Mouse (Mus musculus) liver, postnatal 0 days (tissue): Measurements from ENCODE around the gene Jmjd8. TPM values are rescaled to one million over a fixed set of nuclear protein-coding genes. Genes with fewer than 3 reads are reported as not detected.
A peak's percentile ranks its signal among the peaks of the same experiment; 100 is the strongest.

ENCODE experiments used
- ATAC-seq: fragments of 200-750 bp; cut with Nextera tagmentation; 2 replicates; pipeline ENCODE4 v1.8.0; 2017; ENCODE audit warnings: mild to moderate bottlenecking, moderate library complexity
- DNase-seq: peaks from one replicate; pipeline ENCODE4 v3.0.0-alpha.2; 2016
- H3K27ac ChIP-seq: fragments of 300-500 bp; sonication (generic); 2 replicates; pipeline ENCODE4 v1.5.1; 2014; ENCODE audit warnings: antibody characterized with exemption, moderate library complexity, mild to moderate bottlenecking, low read depth
- H3K27me3 ChIP-seq: fragments of 300-500 bp; sonication (generic); 2 replicates; pipeline ENCODE4 v1.6.1; 2014; ENCODE audit warnings: low read length, control low read depth, mixed read lengths; ENCODE audit not compliant: insufficient read depth
- H3K36me3 ChIP-seq: fragments of 300-500 bp; sonication (generic); replicated peaks from 2 replicates; pipeline ENCODE4 v1.6.1; 2014; ENCODE audit warnings: mild to moderate bottlenecking, control low read depth, low read length, moderate library complexity, mixed read lengths; ENCODE audit not compliant: insufficient read depth
- H3K4me1 ChIP-seq: fragments of 300-500 bp; sonication (generic); 2 replicates; pipeline ENCODE4 v1.6.1; 2014; ENCODE audit warnings: antibody characterized with exemption, mild to moderate bottlenecking, control low read depth; ENCODE audit not compliant: insufficient read depth
- H3K4me2 ChIP-seq: fragments of 300-500 bp; sonication (generic); 2 replicates; pipeline ENCODE4 v1.6.1; 2014; ENCODE audit warnings: low read depth, mild to moderate bottlenecking, low read length, moderate library complexity, mixed read lengths
- H3K4me3 ChIP-seq: fragments of 300-500 bp; sonication (generic); 2 replicates; pipeline ENCODE4 v1.5.1; 2014; ENCODE audit warnings: low read depth, low read length
- H3K9ac ChIP-seq: fragments of 300-500 bp; sonication (generic); replicated peaks from 2 replicates; pipeline ENCODE4 v1.6.1; 2014; ENCODE audit warnings: mild to moderate bottlenecking, moderate library complexity
- H3K9me3 ChIP-seq: fragments of 300-500 bp; sonication (generic); 2 replicates; pipeline ENCODE4 v1.6.1; 2016; ENCODE audit warnings: mild to moderate bottlenecking, control low read depth, low read length, mixed read lengths
- CTCF ChIP-seq: sonication (generic); IDR thresholded peaks from 2 replicates; pipeline ENCODE4 v1.5.1; 2016; ENCODE audit warnings: antibody characterized with exemption, low read depth
- EP300 ChIP-seq: IDR thresholded peaks from 2 replicates; pipeline ENCODE4 v1.6.1; 2016; ENCODE audit warnings: antibody characterized with exemption, low read depth, mild to moderate bottlenecking
- WGBS: fragments of 180-500 bp; shearing (Covaris S2); extraction: QIAGEN DNeasy Blood & Tissue Kit; methylation state at CpG from one replicate; pipeline ENCODE4 v1.1.7; 2014; ENCODE audit not compliant: insufficient replicate concordance; 5-methylcytosine and 5-hydroxymethylcytosine counted together
- polyA plus RNA-seq: library from polyadenylated mRNA; unstranded; fragments of >200 nt; fragmentation: Nextera tagmentation; extraction: Ambion mirVana; gene quantifications from 2 replicates; pipeline ENCODE4 v1.2.1, GENCODE M21; 2015

Jmjd8 gene
- polyA plus RNA-seq, 1 experiment from 2014 or later = 13.8 TPM

DNA sequence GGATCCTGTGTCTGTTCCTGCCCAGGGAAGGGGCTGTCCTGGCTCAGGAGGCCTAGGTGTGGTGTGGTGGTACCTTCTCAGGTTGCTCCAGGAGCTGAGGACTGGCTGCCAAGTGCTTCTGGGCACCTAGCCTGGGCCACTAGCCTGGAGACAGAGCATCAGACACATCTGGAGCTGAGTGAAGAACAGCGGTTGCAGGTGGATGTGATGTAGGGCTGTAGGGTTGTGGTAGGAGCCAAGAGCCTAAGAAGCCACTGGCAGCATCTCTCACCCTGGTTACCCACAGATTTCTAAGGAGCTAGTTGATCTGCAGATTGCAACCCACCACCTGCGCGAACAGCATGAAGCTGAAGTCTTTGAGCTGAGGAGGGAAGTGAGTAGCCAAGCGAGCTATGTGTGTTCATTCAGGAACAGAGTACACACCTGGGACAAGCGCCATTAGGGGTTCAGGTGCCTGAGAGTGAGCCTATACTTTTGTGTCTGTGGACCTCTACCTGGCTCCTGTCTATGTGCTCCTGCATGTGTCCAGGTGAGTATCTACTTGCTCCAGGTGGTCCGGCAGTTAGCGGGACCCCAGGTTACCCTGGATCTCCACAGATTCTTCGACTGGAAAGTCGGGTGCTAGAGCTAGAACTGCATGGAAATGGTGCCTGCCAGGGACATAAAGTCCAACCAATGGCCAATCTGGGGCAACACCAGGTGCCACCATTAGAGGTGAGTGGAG, 41.7 kb upstream of the Jmjd8 start:
- Histone ChIP-seq H3K9me3 (no peaks in the 10 kb centered on the region), H3K4me3 (no peak overlapping the region), H3K27ac (no peak overlapping the region), H3K27me3 (no peaks in the 10 kb centered on the region), H3K36me3 (peaks cover 14% of the 10 kb centered on the region), H3K4me1 (peaks cover 18% of the 10 kb centered on the region), H3K9ac (no peak overlapping the region), H3K4me2 (no peak overlapping the region)
- 86% methylated on average over 9 of the region's 9 CpGs for WGBS
- DNase-seq = no peak
- no peak for ATAC-seq
- TF ChIP-seq EP300 = no peak
- TF ChIP-seq CTCF = no peak

DNA sequence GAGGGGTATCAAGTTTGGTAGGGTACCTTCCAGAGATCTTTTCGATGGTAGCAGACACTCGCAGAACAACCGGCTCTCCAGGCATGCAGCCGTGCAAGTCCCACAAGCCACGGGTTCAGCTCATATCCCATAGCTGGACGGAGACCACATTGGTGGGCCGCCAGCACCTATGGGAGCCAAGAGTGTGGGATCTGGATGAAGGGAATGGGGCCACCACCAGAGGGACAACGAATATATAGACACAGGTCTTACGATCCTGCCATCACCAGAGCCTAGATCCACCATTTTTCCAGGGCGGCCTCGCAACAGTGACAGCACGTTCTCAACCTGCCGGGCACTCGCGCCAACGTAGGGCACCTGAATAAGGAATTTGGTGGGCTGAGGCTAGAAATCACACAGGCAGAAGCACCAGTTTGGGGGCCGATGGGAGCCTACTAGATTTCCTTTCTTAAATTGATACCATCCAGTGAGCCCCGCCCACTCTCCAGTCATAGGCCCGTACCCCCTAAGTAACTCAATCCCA, 37.3 kb upstream of the Jmjd8 start:
- Histone ChIP-seq H3K27me3 (no peaks in the 10 kb centered on the region), H3K4me2 (peak overlapping the region; percentile 98), H3K9ac (peak overlapping the region; percentile 77), H3K36me3 (peaks cover 4% of the 10 kb centered on the region; the same call in 1 of the 2 replicates), H3K4me1 (peaks cover 22% of the 10 kb centered on the region), H3K9me3 (no peaks in the 10 kb centered on the region), H3K4me3 (peak overlapping the region; percentile 79), H3K27ac (peak overlapping the region; percentile 88)
- ATAC-seq = no peak
- WGBS = 31% methylated on average over 19 of the region's 19 CpGs
- TF ChIP-seq CTCF (peak; percentile 9; the same call in 1 of the 2 replicates), EP300 (no peak)
- DNase-seq = no peak

DNA sequence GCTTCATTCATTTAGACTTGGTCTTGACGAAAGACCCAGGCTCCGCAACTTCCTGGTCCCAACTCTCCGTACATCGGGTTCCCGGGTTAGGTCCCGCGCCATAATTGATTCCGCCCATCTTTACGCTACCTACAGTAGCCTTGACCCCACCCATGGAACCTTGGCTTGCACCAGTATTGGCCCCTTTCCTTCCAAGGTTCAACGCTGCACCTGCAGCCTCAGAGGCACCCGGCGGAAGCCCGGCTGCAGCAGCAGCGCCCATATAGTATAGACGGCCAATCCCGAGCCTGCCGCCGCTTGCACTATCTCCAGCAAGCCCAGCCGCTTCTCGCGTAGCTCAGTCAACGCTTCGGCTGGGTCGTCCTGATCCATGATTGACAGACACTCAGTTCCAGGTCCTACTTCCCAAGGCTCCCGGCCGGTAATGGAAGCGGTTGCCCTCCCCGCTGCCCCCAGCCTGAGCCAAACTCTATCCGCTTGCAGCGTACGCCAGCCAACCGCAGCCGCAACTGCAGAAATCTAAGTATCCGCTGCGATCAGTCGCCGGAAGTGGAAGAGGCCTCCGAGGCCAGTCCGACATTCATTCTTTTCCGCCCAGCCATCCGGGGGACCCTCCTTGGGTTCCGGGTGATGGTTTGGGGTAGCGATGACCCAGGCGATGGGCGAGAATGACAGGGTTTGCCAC, 36.7 kb upstream of the Jmjd8 start:
- peak overlapping the region; percentile 79 for H3K4me3 ChIP-seq
- no peaks in the 10 kb centered on the region for H3K27me3 ChIP-seq
- peak overlapping the region; percentile 77 for H3K9ac ChIP-seq
- ATAC-seq (peak; percentile 85), DNase-seq (peak; percentile 88)
- H3K4me1 ChIP-seq = peaks cover 24% of the 10 kb centered on the region
- TF ChIP-seq CTCF (no peak), EP300 (0 out of 2 replicates have a peak, but pooled peaks have one; percentile 12)
- H3K27ac ChIP-seq = peak overlapping the region; percentile 88
- no peaks in the 10 kb centered on the region for H3K9me3 ChIP-seq
- 0% methylated on average over 45 of the region's 45 CpGs for WGBS
- peak overlapping the region; percentile 98 for H3K4me2 ChIP-seq
- peaks cover 4% of the 10 kb centered on the region; the same call in 1 of the 2 replicates for H3K36me3 ChIP-seq

DNA sequence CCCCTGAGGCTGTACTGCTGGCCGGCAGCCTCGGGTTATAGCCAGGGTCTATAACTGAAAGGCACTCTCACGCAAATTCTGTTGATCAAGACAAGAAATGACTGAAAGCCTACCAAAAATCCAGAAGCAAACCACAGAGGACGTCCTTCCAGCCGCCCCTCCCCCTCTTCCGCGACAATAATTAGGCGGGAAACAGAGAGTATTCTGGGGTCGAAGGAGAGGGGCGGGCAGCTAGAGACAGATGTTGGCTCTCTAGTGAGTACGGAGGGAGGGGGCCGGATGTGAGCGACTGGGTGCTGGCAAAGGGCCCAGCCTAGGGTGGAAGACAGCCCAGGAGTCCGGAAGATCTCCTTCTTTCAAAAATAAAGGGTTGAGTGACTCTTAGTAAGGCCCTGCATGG, 36.1 kb upstream of the Jmjd8 start, which contains the start of gene Fam173a:
TSS of gene Fam173a (minus strand) at position 287 of the 400 bp plus-strand sequence.
- ATAC-seq (peak; percentile 75), DNase-seq (peak; percentile 83)
- Histone ChIP-seq H3K4me3 (peak within 1 kb of the TSS; percentile 79), H3K9ac (peak within 1 kb of the TSS; percentile 77), H3K4me1 (peaks cover 27% of the 10 kb centered on the region), H3K4me2 (peak within 1 kb of the TSS; percentile 98), H3K27me3 (no peaks in the 10 kb centered on the region), H3K9me3 (no peaks in the 10 kb centered on the region), H3K36me3 (peaks cover 4% of the 10 kb centered on the region; the same call in 1 of the 2 replicates), H3K27ac (peak within 1 kb of the TSS; percentile 88)
- 3% methylated on average over 14 of the region's 14 CpGs for WGBS
- TF ChIP-seq EP300 = no peak
- no peak for TF ChIP-seq CTCF

DNA sequence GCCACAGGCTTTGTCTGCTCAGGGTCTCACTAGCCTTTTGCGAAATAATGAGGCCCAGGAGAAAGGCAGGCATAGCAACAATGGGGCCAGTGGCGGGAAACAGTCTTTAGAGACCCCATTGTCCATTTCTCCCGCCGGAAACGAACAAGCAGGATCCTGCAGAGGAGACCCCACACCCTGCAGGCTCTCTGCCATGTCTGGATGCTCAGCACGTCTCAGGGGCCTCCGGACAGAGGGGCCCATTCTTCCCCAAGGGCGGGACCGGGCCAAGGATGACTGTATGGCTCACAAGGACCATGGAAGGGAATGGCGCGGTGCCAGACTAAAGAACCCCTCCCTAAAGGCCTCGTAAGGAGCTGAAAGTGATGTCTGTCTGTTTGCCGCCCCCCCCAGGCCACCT, 34.5 kb upstream of the Jmjd8 start:
- Histone ChIP-seq H3K27me3 (no peaks in the 10 kb centered on the region), H3K9ac (no peak overlapping the region), H3K27ac (no peak overlapping the region), H3K4me3 (no peak overlapping the region), H3K4me2 (no peak overlapping the region), H3K4me1 (peaks cover 27% of the 10 kb centered on the region), H3K9me3 (no peaks in the 10 kb centered on the region), H3K36me3 (peaks cover 4% of the 10 kb centered on the region; the same call in 1 of the 2 replicates)
- no peak for TF ChIP-seq CTCF
- no peak for TF ChIP-seq EP300
- 82% methylated on average over 13 of the region's 13 CpGs for WGBS
- DNase-seq (no peak), ATAC-seq (no peak)

DNA sequence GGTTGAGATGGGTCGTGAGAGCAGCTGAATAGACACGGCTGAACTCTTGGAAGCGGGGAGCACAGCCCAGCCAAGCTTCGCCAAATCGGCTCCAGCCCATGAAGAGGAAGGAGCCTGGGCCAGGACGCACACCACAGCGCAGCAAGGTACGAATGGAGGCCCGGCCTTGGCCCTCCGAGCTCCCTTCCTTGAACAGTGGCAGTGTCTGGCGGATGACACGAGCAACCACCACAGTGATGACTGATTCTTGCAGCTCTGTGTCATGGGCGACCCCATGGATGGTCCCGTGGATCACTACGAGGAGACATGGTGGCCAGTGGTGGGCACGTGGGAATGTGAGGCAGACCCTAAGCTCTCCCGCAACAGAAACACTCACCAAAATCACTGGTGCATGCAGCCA, 33.7 kb upstream of the Jmjd8 start:
- Histone ChIP-seq H3K27ac (no peak overlapping the region), H3K4me2 (no peak overlapping the region)
- TF ChIP-seq CTCF (no peak), EP300 (no peak)

More for the DNA sequence above, 33.7 kb upstream of the Jmjd8 start:
- ATAC-seq = no peak
- H3K9ac ChIP-seq = no peak overlapping the region
- H3K4me3 ChIP-seq = no peak overlapping the region
- no peaks in the 10 kb centered on the region for H3K9me3 ChIP-seq
- no peak for DNase-seq
- peaks cover 27% of the 10 kb centered on the region for H3K4me1 ChIP-seq
- H3K36me3 ChIP-seq = no peaks in the 10 kb centered on the region
- 86% methylated on average over 17 of the region's 17 CpGs for WGBS
- no peaks in the 10 kb centered on the region for H3K27me3 ChIP-seq
